Mouse (Mus musculus): Measurements from ENCODE around the gene AW549877.

Gene AW549877

DNA sequence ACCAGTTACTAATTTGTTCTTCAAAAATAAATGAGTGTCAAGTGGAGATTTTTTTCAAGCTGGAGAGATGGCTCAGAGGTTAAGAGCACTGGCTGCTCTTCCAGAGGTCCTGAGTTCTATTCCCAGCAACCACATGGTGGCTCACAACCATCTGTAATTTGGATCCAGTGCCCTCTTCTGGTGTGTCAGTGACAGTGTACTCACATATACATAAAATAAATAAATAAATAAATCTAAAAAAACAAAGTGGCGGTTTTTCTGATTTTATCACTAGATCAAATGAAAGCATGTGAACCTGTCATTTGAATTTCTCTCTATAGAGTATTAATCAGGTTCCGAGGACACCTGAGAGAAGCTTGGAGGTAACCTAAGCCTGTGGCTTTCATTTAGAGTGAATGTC, 17.3 kb downstream of the AW549877 start:
- Histone ChIP-seq H3K4me1 (replicated peaks; ENCODE audit: low read depth, low read length) (peaks cover 8% of the 10 kb centered on the region), H3K9me3 (ENCODE audit: low read length) (no peaks in the 10 kb centered on the region), H3K36me3 (ENCODE audit: insufficient read depth, low read length) (peaks cover 12% of the 10 kb centered on the region), H3K27me3 (ENCODE audit: insufficient read depth, low read length) (no peaks in the 10 kb centered on the region), H3K4me3 (replicated peaks; ENCODE audit: low read length) (no peak overlapping the region)
- no peak for TF ChIP-seq CTCF (conservative IDR thresholded peaks at IDR 0.05; ENCODE audit: low read length)
- no peak for TF ChIP-seq POU5F1 (IDR thresholded peaks at IDR 0.05; ENCODE audit: borderline replicate concordance, low read length)
- no peak for TF ChIP-seq NANOG (IDR thresholded peaks at IDR 0.05; ENCODE audit: borderline replicate concordance, low read length)

DNA sequence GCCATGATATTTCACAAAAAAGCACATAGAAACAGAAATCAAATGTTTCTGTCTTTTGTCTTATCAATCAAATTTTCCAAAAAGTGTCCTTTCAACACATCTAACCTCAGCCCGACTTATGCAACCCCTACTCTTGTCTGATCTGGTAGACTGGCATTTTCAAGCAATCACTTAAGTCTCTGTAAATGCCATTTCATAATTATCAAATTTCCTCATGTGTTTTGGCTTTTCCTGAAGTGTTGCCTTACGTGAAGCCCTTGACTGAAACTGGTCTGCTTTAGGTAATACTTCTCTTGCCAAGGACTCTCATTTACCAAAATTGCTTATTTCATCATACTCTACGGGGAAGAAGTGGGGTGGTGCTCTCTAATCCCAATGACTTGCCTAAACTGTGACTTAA, 22.2 kb downstream of the AW549877 start:
- no peak for TF ChIP-seq POU5F1 (IDR thresholded peaks at IDR 0.05; ENCODE audit: borderline replicate concordance, low read length)
- TF ChIP-seq CTCF (conservative IDR thresholded peaks at IDR 0.05; ENCODE audit: low read length): no peak
- TF ChIP-seq NANOG (IDR thresholded peaks at IDR 0.05; ENCODE audit: borderline replicate concordance, low read length): no peak
- H3K36me3 ChIP-seq (ENCODE audit: insufficient read depth, low read length): no peaks in the 10 kb centered on the region
- no peak overlapping the region for H3K4me3 ChIP-seq (replicated peaks; ENCODE audit: low read length)
- H3K4me1 ChIP-seq (replicated peaks; ENCODE audit: low read depth, low read length): no peaks in the 10 kb centered on the region
- H3K9me3 ChIP-seq (ENCODE audit: low read length): no peaks in the 10 kb centered on the region
- H3K27me3 ChIP-seq (ENCODE audit: insufficient read depth, low read length): no peaks in the 10 kb centered on the region

DNA sequence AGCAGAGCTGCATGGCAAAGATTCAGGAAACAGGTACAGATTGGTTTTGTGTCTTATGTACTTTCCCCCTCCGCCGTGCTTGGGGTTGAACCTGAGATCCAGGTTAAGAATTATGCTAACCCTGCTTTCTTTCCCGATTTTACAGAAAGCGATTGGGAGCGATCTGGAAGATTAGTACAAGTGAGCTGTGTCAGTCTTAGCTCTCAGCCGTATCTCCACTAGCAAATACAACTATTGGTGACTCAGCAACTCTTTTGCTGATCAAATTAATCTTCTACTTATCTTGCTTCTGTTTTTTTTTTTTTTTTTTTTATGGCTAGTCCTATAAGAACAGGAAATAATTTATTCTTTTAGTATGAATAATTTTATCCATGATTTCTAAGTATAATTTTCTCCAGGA, 25.4 kb downstream of the AW549877 start:
- no peaks in the 10 kb centered on the region for H3K27me3 ChIP-seq (ENCODE audit: insufficient read depth, low read length)
- no peaks in the 10 kb centered on the region for H3K9me3 ChIP-seq (ENCODE audit: low read length)
- no peak for TF ChIP-seq CTCF (conservative IDR thresholded peaks at IDR 0.05; ENCODE audit: low read length)
- TF ChIP-seq NANOG (IDR thresholded peaks at IDR 0.05; ENCODE audit: borderline replicate concordance, low read length): no peak
- no peak for TF ChIP-seq POU5F1 (IDR thresholded peaks at IDR 0.05; ENCODE audit: borderline replicate concordance, low read length)
- H3K36me3 ChIP-seq (ENCODE audit: insufficient read depth, low read length): no peaks in the 10 kb centered on the region
- H3K4me3 ChIP-seq (replicated peaks; ENCODE audit: low read length): no peak overlapping the region
- no peaks in the 10 kb centered on the region for H3K4me1 ChIP-seq (replicated peaks; ENCODE audit: low read depth, low read length)

DNA sequence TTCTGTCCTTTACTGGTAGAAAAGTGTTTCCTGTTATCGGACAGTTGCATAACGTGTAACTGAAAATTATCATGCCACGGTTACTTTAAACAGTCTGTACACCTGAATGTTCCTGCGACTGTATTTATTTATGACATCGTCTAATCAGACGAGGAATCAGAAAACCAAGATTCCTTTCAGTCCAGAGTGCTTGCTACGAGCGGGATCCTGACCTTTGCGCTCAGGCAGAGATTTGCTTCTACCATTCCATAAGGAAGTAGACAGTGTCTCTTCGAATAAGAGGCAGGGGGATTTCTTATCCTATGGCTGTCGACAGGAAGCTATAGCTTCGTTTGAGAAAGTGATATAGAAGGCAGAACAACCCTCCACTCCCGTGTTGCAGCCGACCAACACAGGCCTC, 25.8 kb downstream of the AW549877 start:
- Histone ChIP-seq H3K36me3 (ENCODE audit: insufficient read depth, low read length) (no peaks in the 10 kb centered on the region), H3K27me3 (ENCODE audit: insufficient read depth, low read length) (no peaks in the 10 kb centered on the region), H3K9me3 (ENCODE audit: low read length) (no peaks in the 10 kb centered on the region), H3K4me1 (replicated peaks; ENCODE audit: low read depth, low read length) (no peaks in the 10 kb centered on the region), H3K4me3 (replicated peaks; ENCODE audit: low read length) (no peak overlapping the region)
- TF ChIP-seq NANOG (IDR thresholded peaks at IDR 0.05; ENCODE audit: borderline replicate concordance, low read length) (no peak), CTCF (conservative IDR thresholded peaks at IDR 0.05; ENCODE audit: low read length) (no peak), POU5F1 (IDR thresholded peaks at IDR 0.05; ENCODE audit: borderline replicate concordance, low read length) (no peak)

DNA sequence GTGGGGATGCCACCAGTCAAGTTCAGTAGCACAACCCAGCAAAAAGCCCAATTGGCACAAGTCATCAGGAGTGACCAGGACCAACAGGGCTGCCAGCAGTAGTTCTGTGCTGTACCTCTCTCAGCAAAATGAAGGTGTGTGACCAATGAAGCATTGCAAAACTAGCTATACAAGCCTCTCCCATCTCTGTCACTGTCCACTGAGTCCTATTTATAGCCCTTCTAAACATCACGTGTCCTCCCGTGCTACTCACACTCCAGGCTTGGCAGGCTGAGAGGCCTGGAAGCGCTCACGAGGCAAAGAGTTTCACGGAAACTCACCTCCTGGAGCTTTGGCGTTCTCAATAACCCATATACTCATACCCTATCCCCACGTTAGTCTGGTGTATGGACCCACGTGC, 33.3 kb downstream of the AW549877 start:
- Histone ChIP-seq H3K9me3 (ENCODE audit: low read length) (no peaks in the 10 kb centered on the region), H3K4me1 (replicated peaks; ENCODE audit: low read depth, low read length) (peaks cover 18% of the 10 kb centered on the region), H3K4me3 (replicated peaks; ENCODE audit: low read length) (no peak overlapping the region), H3K36me3 (ENCODE audit: insufficient read depth, low read length) (no peaks in the 10 kb centered on the region), H3K27me3 (ENCODE audit: insufficient read depth, low read length) (no peaks in the 10 kb centered on the region)
- TF ChIP-seq CTCF (conservative IDR thresholded peaks at IDR 0.05; ENCODE audit: low read length): no peak

DNA sequence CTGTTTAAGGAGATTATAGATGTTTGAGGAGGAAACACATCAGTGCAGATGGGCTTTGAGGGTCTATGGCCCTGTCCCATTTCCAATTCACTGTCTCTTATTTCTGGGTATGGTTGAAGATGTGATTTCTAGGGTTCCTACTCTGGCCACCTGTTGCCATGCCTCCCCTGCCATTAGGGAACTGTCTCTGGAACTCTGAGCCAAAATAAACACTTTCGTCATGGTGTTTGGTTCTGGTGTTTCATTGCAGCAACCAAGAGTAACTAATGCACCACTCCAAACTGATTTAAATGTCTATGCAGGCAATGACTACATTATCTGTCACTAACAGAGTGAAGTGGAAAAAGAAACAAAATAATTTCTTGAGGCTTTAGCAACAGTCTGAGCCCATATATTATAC, 35.5 kb downstream of the AW549877 start:
- Histone ChIP-seq H3K36me3 (ENCODE audit: insufficient read depth, low read length) (no peaks in the 10 kb centered on the region), H3K9me3 (ENCODE audit: low read length) (peaks cover 19% of the 10 kb centered on the region), H3K4me1 (replicated peaks; ENCODE audit: low read depth, low read length) (peaks cover 18% of the 10 kb centered on the region), H3K27me3 (ENCODE audit: insufficient read depth, low read length) (no peaks in the 10 kb centered on the region), H3K4me3 (replicated peaks; ENCODE audit: low read length) (no peak overlapping the region)
- TF ChIP-seq POU5F1 (IDR thresholded peaks at IDR 0.05; ENCODE audit: borderline replicate concordance, low read length) (no peak), NANOG (IDR thresholded peaks at IDR 0.05; ENCODE audit: borderline replicate concordance, low read length) (no peak), CTCF (conservative IDR thresholded peaks at IDR 0.05; ENCODE audit: low read length) (no peak)

DNA sequence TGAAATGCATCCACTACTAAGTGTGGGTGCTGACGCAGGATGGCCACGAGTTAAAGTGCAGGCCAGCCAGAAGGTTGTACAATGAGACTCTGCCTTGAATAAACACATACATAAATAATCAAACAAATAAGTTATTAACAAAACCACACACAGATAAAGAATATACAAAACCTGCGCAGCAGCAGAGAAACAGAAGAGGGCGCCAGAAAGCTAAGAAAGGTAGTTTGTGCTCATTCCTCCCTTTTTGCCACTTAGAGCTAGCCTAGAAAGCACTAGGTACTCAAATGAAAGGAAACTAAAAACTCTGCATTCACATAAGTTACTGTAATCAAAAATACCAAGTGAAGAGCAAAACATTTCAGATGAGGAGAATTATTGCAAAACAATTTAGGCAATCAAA, 37.6 kb downstream of the AW549877 start:
- peaks cover 18% of the 10 kb centered on the region for H3K4me1 ChIP-seq (replicated peaks; ENCODE audit: low read depth, low read length)
- no peak overlapping the region for H3K4me3 ChIP-seq (replicated peaks; ENCODE audit: low read length)
- H3K27me3 ChIP-seq (ENCODE audit: insufficient read depth, low read length): no peaks in the 10 kb centered on the region
- H3K36me3 ChIP-seq (ENCODE audit: insufficient read depth, low read length): no peaks in the 10 kb centered on the region
- H3K9me3 ChIP-seq (ENCODE audit: low read length): peaks cover 40% of the 10 kb centered on the region
- TF ChIP-seq CTCF (conservative IDR thresholded peaks at IDR 0.05; ENCODE audit: low read length) (peak; percentile 70), POU5F1 (IDR thresholded peaks at IDR 0.05; ENCODE audit: borderline replicate concordance, low read length) (no peak)

DNA sequence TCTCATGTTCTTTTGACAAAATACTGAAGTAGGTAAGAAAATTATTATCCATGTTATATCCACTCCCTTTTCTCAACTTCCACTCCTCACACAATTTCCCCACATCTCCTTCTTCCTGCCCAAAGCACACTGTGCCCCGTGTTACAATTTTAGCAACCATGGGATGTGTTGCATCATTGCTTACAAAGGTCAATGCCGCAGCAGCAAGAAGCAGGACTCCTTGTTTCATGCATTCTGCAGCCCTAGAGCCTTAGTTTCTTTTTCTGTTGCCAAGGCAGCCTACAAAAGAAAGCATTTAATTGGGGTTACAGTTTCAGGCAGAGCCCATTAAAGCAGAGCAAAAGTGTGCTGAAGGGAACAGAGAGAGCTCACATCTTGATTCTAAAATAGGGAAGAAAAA, 40.6 kb downstream of the AW549877 start:
- Histone ChIP-seq H3K4me3 (replicated peaks; ENCODE audit: low read length) (no peak overlapping the region), H3K9me3 (ENCODE audit: low read length) (peaks cover 47% of the 10 kb centered on the region), H3K4me1 (replicated peaks; ENCODE audit: low read depth, low read length) (no peaks in the 10 kb centered on the region), H3K36me3 (ENCODE audit: insufficient read depth, low read length) (no peaks in the 10 kb centered on the region), H3K27me3 (ENCODE audit: insufficient read depth, low read length) (no peaks in the 10 kb centered on the region)
- TF ChIP-seq NANOG (IDR thresholded peaks at IDR 0.05; ENCODE audit: borderline replicate concordance, low read length) (no peak), POU5F1 (IDR thresholded peaks at IDR 0.05; ENCODE audit: borderline replicate concordance, low read length) (no peak), CTCF (conservative IDR thresholded peaks at IDR 0.05; ENCODE audit: low read length) (no peak)

DNA sequence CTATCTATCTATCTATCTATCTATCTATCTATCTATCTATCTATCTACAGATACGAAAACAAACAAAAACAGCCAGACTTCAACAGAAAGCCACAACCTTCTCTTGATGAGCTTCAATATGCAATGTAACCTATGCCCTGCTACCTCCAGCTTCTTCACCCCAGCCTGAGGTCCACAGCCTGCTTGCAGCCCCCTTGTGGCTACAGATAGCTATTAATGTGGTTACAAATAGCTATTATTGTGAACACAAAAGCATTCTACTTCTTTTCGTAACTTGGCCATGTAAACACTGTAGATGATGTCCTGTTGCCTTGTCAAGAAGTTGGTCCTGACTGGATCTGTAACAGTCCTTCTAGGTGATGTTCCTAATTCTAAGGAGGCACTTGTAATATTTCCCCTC, 57.4 kb downstream of the AW549877 start:
- TF ChIP-seq CTCF (conservative IDR thresholded peaks at IDR 0.05; ENCODE audit: low read length) (peak; percentile 22; the same call in 1 of the 2 replicates), POU5F1 (IDR thresholded peaks at IDR 0.05; ENCODE audit: borderline replicate concordance, low read length) (no peak), NANOG (IDR thresholded peaks at IDR 0.05; ENCODE audit: borderline replicate concordance, low read length) (no peak)
- Histone ChIP-seq H3K4me3 (replicated peaks; ENCODE audit: low read length) (no peak overlapping the region), H3K4me1 (replicated peaks; ENCODE audit: low read depth, low read length) (no peaks in the 10 kb centered on the region), H3K27me3 (ENCODE audit: insufficient read depth, low read length) (no peaks in the 10 kb centered on the region), H3K9me3 (ENCODE audit: low read length) (peaks cover 15% of the 10 kb centered on the region; the same call in 1 of the 2 replicates), H3K36me3 (ENCODE audit: insufficient read depth, low read length) (no peaks in the 10 kb centered on the region)
